Mouse (Mus musculus): ENCODE data around the gene Sars.

GRCm38 (mm10) chr3:108410359-108410714 lies 34.7 kb downstream of the Sars start:
- TF ChIP-seq POLR2A (IDR thresholded peaks at IDR 0.05; ENCODE audit: low read depth, low read length) (no peak), CTCF (IDR thresholded peaks at IDR 0.05; ENCODE audit: extremely low read depth, insufficient read length, insufficient replicate concordance, low read depth, low read length) (no peak)
